Mouse (Mus musculus): ENCODE results near the gene Rnf31.

Rnf31 gene

DNA sequence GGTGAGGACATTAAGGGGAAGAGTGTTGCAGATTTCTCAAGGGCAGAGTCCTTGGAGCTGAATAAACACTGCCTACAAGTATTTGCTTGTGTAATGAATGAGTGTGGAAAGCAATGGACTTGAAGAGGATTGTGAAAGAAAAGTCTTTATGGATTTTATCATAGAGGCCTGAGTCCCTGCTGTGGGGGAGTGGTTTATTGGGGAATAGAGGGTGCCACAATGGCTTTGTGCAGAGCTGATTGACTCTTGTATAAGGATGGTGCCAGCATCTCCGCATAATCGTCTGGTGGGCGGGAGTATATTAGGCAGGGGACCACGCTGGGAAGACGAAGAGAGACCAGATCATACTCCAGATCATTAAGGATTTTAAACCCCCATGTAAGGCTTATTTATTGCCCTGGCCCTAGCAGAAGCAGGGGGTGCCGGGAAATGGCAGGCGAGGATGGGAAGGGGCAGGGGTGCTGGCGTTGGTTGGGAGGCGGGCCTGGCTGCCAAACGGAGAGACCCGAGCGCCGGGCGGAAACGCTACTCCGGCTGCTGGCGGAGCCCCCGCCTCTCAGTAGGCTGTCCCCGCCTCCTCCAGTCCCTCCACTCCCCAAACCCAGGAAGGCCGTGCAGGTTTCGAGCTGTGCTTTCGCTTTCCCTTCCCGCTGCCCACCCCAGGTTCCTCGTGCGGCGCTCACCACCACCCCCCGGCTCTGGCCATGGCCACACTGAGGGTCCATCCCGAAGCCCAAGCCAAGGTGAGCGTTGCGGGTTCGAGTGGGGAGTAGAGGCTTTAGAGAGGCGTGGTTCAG lies 13.4 kb upstream of the Rnf31 start, which contains the start of gene Psme1:
Gene Psme1 (plus strand): TSS at position 253 of the 797 bp plus-strand sequence.
- DNase-seq (ENCODE audit: low spot score in 2 of 2), result peak; percentile 88 to 90

DNA sequence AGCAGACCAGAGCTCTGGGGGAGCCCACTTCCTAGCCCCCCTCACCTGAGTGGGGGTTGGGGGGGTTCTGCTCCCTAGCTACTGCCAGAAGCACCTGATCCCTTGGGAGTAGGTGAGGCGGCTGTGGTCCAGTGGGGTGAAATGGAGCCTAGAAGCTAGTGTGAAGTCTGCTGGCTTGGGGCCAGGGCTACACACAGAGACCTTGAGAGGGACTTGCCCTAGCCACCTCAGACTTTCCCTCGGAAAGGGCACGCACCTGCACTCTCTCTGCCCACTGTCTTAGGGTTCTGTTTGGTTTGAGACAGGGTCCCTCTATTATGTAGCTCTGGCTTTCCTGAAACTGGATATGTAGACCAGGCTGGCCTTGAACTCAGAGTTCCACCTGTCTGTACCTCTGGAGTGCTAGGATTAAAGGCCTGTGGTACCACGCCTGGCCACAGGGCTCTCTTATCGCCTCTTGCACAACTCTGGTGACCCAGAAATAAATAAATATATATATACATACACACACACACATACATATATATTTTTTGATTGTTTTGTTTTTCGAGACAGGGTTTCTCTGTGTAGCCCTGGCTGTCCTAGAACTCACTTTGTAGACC lies 12.7 kb upstream of the Rnf31 start:
- peak; percentile 70 to 71 for DNase-seq (ENCODE audit: low spot score in 2 of 2)

DNA sequence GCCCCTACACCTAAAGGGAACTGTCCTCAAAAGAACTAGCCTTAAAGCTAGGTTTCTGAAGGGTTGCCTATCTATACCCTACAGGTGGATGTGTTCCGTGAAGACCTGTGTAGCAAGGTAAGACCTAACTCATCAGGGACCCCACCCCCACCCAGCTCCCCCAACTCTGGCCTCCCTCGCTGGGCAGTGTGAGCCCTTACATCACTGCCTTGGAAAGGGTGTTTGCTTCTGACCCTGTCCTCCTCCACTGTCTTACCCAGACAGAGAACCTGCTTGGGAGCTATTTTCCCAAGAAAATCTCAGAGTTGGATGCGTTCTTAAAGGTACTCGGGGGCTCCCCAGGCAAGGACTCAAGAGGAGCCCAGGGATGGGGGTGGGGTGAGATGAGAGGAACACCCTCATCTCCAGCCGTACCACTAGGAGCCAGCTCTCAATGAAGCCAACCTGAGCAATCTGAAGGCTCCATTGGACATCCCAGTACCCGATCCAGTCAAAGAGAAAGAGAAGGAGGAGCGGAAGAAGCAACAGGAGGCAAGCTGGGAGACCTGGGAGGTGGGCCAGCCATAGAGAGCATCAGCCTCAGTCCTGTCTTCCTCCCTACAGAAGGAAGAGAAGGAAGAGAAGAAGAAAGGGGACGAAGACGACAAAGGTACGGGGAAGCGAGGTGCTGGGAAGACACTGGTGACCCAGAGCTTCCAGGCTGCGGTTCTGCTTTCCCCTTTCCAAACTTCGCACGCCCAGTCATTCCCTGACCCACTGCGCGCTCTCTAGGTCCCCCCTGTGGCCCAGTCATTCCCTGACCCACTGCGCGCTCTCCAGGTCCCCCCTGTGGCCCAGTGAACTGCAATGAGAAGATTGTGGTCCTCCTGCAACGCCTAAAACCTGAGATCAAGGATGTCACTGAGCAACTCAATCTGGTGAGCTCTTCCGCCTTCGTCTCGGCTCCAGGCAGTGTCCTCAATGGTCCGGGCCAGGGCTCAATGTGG lies 11.7 kb upstream of the Rnf31 start:
- DNase-seq (ENCODE audit: low spot score in 2 of 2), result no peak

- no peak for DNase-seq (ENCODE audit: low spot score in 2 of 2)
These were observed 10.8 kb upstream of the Rnf31 start for GRCm38 (mm10) chr14:55580731-55581130.

- no peak for DNase-seq (ENCODE audit: low spot score in 2 of 2)
These were observed 9.4 kb upstream of the Rnf31 start for GRCm38 (mm10) chr14:55581981-55582681.

- no peak for DNase-seq (ENCODE audit: low spot score in 2 of 2)
These were observed 7.2 kb upstream of the Rnf31 start for GRCm38 (mm10) chr14:55584303-55584701.

GRCm38 (mm10) chr14:55584702-55585565 lies 6.6 kb upstream of the Rnf31 start, which contains the start of gene Emc9:
Gene Emc9 (minus strand): TSS chr14:55585302.
- peak; percentile 84 to 89 for DNase-seq (ENCODE audit: low spot score in 2 of 2)

DNA sequence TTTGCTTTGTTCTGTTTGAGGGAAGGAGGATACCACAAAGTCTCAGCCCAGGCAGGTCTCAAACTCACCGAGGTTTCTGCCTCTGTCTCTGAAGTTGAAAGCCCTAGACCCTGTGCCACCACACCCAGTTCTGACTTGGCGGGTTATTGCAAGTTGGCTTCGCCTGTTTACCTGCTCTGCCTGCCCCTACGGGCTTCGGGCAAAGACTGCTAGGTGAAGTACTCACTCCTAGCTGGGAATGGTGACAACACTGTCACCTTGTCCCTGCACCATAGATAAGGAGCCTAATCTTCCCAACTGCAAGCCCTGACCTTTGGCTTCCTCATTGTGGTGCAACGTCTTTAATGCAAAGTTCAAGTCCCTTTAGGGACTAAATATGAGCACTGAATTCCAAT lies 5.9 kb upstream of the Rnf31 start:
- DNase-seq (ENCODE audit: low spot score in 2 of 2), result peak; percentile 35 to 48

- DNase-seq (ENCODE audit: low spot score in 2 of 2), result no peak
These were observed 5.4 kb upstream of the Rnf31 start for GRCm38 (mm10) chr14:55586149-55586548.

- no peak for DNase-seq (ENCODE audit: low spot score in 2 of 2)
These were observed 2.2 kb upstream of the Rnf31 start for GRCm38 (mm10) chr14:55589271-55589670.

DNA sequence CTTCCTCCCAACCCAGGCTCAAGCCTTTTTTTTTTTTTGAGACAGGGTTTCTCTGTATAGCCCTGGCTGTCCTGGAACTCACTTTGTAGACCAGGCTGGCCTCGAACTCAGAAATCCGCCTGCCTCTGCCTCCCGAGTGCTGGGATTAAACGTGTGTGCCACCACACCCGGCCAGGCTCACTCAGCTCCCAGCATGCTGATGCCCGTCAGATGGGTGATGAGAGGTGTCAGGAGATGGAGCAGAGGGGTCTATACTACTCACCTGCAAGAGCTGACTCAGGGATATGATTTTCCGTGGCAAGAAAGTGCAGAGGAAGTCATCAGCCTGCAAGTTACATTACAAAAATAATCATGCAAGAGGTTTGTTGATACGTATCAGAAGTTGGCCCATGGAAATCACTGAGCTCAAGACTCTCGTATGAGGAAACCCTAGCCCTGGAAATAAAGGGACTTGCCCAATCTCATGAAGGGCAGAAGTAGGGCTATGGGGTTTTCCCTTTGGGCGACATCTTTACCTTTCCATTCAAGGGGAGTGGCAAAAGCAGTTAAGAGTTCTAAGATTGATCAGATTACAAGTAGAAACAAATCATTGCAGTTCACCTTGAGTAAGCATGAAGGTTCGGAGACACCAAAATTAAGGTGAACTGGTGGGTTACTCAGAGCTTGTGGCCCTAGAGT lies 1.6 kb upstream of the Rnf31 start:
- DNase-seq (ENCODE audit: low spot score in 2 of 2), result peak; percentile 38 to 61

DNA sequence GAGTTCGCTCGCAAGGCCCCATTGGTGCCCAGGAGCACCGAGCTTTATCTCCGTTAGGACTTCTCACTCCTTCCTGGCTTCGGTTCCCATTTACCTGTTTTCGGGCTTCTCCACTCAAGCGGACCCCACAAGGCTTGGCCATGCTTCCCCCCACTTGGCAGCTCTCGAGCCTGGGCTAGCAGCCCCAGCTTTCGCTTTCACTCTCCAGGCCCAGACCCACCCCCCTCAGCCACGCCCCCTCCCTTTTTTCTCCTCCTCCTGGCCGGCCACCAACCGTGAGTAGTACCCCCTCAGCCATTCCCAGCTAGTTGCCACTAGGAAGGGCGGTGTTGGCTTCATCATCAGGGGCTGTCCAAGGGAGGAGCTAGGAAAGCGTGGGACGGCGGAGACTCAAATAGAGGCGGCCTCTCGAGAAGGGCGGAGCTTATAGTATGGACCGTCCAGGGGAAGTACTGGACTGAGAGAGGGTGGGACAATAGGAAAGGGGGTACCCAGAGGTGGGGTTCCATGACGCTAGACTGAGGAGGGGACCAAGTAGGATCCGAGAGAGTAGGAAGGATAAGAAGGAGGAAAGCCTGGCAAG lies 669 bp upstream of the Rnf31 start, which contains the start of gene Psme2:
Gene Psme2 (minus strand): TSS at position 366 of the 583 bp plus-strand sequence.
- DNase-seq (ENCODE audit: low spot score in 2 of 2), result peak; percentile 89 to 92

- DNase-seq (ENCODE audit: low spot score in 2 of 2), result no peak
These were observed 718 bp downstream of the Rnf31 start for GRCm38 (mm10) chr14:55592226-55592625.

DNA sequence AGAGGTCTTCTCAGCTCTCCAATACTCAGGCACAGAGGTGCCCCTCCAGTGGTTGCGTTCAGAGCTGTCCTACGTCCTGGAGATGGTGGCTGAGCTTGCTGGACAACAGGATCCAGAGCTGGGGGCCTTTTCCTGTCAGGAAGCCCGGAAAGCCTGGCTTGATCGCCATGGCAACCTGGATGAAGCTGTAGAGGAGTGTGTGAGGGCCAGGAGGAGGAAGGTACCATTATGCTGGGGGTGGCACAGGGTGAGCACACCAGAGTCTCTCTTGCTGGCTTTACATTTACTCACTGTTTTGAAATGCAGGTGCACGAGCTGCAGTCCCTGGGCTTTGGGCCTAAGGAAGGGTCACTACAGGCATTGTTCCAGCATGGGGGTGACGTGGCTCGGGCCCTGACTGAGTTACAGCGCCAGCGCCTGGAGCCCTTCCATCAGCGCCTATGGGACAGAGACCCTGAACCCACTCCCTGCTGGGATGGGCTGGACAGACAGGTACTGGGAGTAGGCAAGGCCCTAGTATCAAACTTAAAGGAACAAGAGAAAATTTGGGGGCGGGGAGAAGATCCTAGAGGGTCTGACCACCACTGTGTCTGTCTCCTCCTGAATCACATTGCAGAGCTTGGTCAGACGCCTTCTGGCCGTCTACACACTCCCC lies 4.7 kb downstream of the Rnf31 start:
- DNase-seq (ENCODE audit: low spot score in 2 of 2), result no peak

DNA sequence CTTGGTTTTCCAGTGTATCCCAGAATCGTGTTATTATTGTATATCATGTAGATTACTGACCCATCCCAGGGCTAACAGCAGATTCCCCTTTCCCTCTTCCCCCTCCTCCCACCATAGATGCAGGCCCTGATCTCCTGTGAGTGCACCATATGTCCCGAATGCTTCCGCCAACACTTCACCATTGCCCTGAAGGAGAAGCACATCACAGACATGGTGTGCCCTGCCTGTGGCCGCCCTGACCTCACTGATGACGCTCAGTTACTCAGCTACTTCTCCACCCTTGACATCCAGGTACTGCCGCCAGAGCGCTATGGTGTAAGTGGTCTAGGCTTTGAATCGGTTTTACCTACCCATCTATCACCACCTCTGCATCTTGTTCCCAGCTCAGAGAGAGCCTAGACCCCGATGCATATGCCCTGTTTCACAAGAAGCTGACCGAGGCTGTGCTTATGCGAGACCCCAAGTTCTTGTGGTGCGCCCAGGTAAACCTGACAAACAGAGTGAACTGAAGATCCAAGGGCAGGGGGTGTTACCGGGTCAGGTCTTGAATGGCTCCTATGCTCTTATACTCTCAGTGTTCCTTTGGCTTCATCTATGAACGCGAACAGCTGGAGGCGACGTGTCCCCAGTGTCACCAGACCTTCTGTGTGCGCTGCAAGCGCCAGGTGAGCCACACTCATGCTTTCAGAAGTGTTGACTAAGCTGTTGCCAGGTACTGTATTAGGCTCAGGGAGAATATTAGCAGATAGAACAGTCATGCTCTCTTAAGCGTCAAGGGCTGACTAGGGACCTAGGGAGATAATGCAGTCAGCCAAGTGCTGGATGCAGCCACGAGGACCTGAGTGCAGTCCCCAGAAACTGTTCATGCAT lies 7.2 kb downstream of the Rnf31 start:
- DNase-seq (ENCODE audit: low spot score in 2 of 2), result no peak

GRCm38 (mm10) chr14:55603271-55603632 lies 11.7 kb downstream of the Rnf31 start, which contains the start of gene Irf9:
Gene Irf9 (plus strand): TSS chr14:55603571.
- no peak for DNase-seq (ENCODE audit: low spot score in 2 of 2)

DNA sequence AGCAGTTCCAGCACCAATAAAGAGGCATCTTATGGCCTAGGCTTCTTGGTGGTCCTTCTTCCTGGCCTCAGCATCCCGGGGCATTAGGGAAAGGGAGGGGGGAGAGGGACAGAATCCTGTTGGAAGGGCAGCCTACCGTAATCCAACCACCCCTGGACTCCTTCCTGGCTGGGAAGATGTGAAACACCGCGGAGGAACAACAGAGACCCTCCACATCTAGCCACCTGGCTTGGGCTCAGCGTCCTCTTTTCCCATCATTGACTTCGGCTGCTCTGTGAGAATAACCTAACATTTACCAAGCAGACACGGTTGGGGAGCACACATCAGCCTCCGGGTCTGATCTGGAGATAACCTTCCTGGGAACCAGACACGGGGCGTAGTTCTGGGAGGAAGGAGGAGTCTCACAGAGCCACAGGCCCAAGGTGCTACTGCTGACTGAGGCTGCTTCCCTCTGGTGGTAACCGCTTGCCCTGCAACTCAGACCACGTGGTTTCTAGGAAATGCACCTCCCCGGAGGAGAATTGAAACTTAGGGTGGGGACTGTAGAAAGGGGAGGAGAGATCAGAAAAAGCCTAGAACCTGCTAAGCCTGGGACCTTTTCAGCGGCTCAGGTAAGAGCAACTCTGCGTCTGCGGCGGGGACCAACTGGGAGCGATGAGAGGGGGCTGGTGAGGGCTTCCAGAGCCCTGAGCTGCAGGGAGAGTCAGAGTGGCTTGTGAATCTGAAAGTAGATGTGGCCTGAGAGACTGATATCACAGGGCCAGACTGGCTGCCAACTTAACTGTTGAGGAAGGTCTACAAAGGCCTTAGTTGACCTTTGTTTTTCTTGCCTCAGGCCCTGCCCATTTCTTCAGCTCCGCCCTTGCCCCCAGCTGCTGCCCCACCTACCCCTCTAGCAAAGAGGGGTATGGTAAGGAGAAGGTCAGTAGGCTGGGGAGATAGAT lies 12.4 kb downstream of the Rnf31 start:
- peak; percentile 96 for DNase-seq (ENCODE audit: low spot score in 2 of 2)

Measured in spleen, postnatal 36 days (tissue).